Mouse (Mus musculus) mouse embryonic stem cell (cell line): Measurements from ENCODE around the gene Fgfr2.

ENCODE experiments used
- in situ Hi-C, 2 experiments: fragments of 300-500 bp; cut with MboI; formaldehyde crosslinking; loops; 1 replicate in 1 of 2; 3 replicates in 1 of 2; pipeline ENCODE4 v1.14.3; 2019 to 2020; ENCODE audit warnings: low sequenced_read_pairs in 2 of 2, low pct_unique_long_range_greater_than_20kb in 1 of 2, mixed read lengths in 1 of 2; ENCODE audit not compliant: unreplicated experiment in 1 of 2

Fgfr2 gene

GRCm38 (mm10) chr7:130219844-130220243, 2903.3 kb downstream of the Fgfr2 start:
- in situ Hi-C loops, result no loop called here

GRCm38 (mm10) chr7:130216272-130216671, 2906.9 kb downstream of the Fgfr2 start:
- in situ Hi-C loops, result no loop called here

- in situ Hi-C loops, result no loop called here
Measured at GRCm38 (mm10) chr7:130215348-130216252, 2907.6 kb downstream of the Fgfr2 start.

- in situ Hi-C loops, result no loop called here
Measured at GRCm38 (mm10) chr7:130213156-130213555, 2910.0 kb downstream of the Fgfr2 start.

GRCm38 (mm10) chr7:130211411-130211810, 2911.7 kb downstream of the Fgfr2 start:
- in situ Hi-C loops, result no loop called here

- in situ Hi-C loops, result no loop called here
Measured at GRCm38 (mm10) chr7:130208601-130209000, 2914.5 kb downstream of the Fgfr2 start.

- in situ Hi-C loops, result no loop called here
Measured at GRCm38 (mm10) chr7:130206181-130206582, 2917.0 kb downstream of the Fgfr2 start.

GRCm38 (mm10) chr7:130205140-130205539, 2918.0 kb downstream of the Fgfr2 start:
- in situ Hi-C loops, result no loop called here

- in situ Hi-C loops, result no loop called here
Measured at GRCm38 (mm10) chr7:130201020-130201419, 2922.1 kb downstream of the Fgfr2 start.

GRCm38 (mm10) chr7:130199951-130200350, 2923.2 kb downstream of the Fgfr2 start:
- in situ Hi-C loops, result no loop called here

GRCm38 (mm10) chr7:130199317-130199716, 2923.8 kb downstream of the Fgfr2 start:
- in situ Hi-C loops, result no loop called here

GRCm38 (mm10) chr7:130195081-130195480, 2928.1 kb downstream of the Fgfr2 start:
- in situ Hi-C loops, result no loop called here

- in situ Hi-C loops, result no loop called here
Measured at GRCm38 (mm10) chr7:130190329-130190975, 2932.7 kb downstream of the Fgfr2 start.

GRCm38 (mm10) chr7:130189901-130190300, 2933.2 kb downstream of the Fgfr2 start:
- in situ Hi-C loops, result no loop called here

GRCm38 (mm10) chr7:130188108-130188507, 2935.0 kb downstream of the Fgfr2 start:
- in situ Hi-C loops, result no loop called here

- in situ Hi-C loops, result no loop called here
Measured at GRCm38 (mm10) chr7:130184864-130185263, 2938.3 kb downstream of the Fgfr2 start.

GRCm38 (mm10) chr7:130183960-130184359, 2939.2 kb downstream of the Fgfr2 start:
- in situ Hi-C loops, result no loop called here

GRCm38 (mm10) chr7:130182551-130182950, 2940.6 kb downstream of the Fgfr2 start:
- in situ Hi-C loops, result no loop called here

GRCm38 (mm10) chr7:130178991-130179390, 2944.2 kb downstream of the Fgfr2 start:
- in situ Hi-C loops, result no loop called here

GRCm38 (mm10) chr7:130177009-130177408, 2946.1 kb downstream of the Fgfr2 start:
- in situ Hi-C loops, result no loop called here
